Mouse (Mus musculus): Measurements from ENCODE around the gene Stx8.

DNA sequence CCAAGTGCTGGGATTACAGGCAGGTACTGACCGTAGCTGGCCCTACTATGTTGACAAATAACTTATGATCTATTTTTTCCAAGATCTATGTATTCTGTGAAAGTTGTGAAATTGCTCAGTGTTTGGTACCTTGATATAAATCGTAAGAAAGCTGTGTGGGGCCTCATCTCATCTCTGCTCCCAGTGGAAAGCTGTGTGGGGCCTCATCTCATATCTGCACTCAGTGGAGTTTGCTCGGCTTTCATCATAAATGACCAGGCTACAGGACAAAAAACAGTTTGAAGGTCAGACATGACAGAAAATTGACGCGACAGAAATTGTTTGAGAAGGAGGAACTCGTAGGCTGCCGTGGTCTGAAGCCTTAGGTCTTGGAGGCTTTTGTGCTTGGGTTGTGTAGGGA, 56.0 kb downstream of the Stx8 start:
- TF ChIP-seq POLR2A (IDR thresholded peaks at IDR 0.05; ENCODE audit: control insufficient read depth in 1 of 2, insufficient read depth in 1 of 2, low read depth in 1 of 2, low read length in 2 of 2, poor library complexity in 1 of 2) (no peak), TAL1 (IDR thresholded peaks at IDR 0.05; ENCODE audit: low read length) (no peak), USF1 (IDR thresholded peaks at IDR 0.05; ENCODE audit: low read depth, low read length) (no peak), RCOR1 (IDR thresholded peaks at IDR 0.05; ENCODE audit: low read depth, low read length) (no peak), ZMIZ1 (IDR thresholded peaks at IDR 0.05; ENCODE audit: low read depth, low read length) (no peak), CTCF (IDR thresholded peaks at IDR 0.05 in 2 of 3, conservative IDR thresholded peaks at IDR 0.05 in 1 of 3; ENCODE audit: control insufficient read depth in 1 of 3, insufficient read depth in 1 of 3, low read depth in 2 of 3, low read length in 3 of 3, poor library complexity in 1 of 3, severe bottlenecking in 1 of 3) (no peak), USF2 (IDR thresholded peaks at IDR 0.05; ENCODE audit: borderline replicate concordance in 1 of 2, insufficient read depth in 1 of 2, low read depth in 1 of 2, low read length in 2 of 2) (no peak), JUND (IDR thresholded peaks at IDR 0.05; ENCODE audit: low read depth, low read length) (no peak), MAFK (IDR thresholded peaks at IDR 0.05; ENCODE audit: borderline replicate concordance, low read depth, low read length) (no peak), NELFE (IDR thresholded peaks at IDR 0.05; ENCODE audit: low read depth, low read length) (no peak), RAD21 (IDR thresholded peaks at IDR 0.05; ENCODE audit: low read depth, low read length) (no peak)
